Mouse (Mus musculus) hindbrain, postnatal 0 days (tissue): Measurements from ENCODE around the gene Ybx2. TPM values are rescaled to one million over a fixed set of nuclear protein-coding genes. Genes with fewer than 3 reads are reported as not detected.

Experiments used
- ATAC-seq: fragments of 200-750 bp; cut with Nextera tagmentation; 2 replicates; pipeline ENCODE4 v1.8.0; 2017; ENCODE audit warnings: mild to moderate bottlenecking, moderate TSS enrichment, moderate library complexity
- DNase-seq: peaks from one replicate; pipeline ENCODE4 v3.0.0-alpha.2; 2015; ENCODE audit warnings: low spot score
- H3K27ac ChIP-seq: fragments of 300-500 bp; sonication (generic); 2 replicates; pipeline ENCODE4 v1.5.1; 2014; ENCODE audit warnings: mild to moderate bottlenecking
- H3K27me3 ChIP-seq: fragments of 300-500 bp; sonication (generic); 2 replicates; pipeline ENCODE4 v1.6.1; 2014; ENCODE audit warnings: low read length, mixed read lengths; ENCODE audit not compliant: insufficient read depth
- H3K36me3 ChIP-seq: fragments of 300-500 bp; sonication (generic); 2 replicates; pipeline ENCODE4 v1.6.1; 2014; ENCODE audit warnings: low read length, mixed read lengths; ENCODE audit not compliant: insufficient read depth
- H3K4me1 ChIP-seq: fragments of 300-500 bp; sonication (generic); 2 replicates; pipeline ENCODE4 v1.6.1; 2014; ENCODE audit warnings: antibody characterized with exemption, low read length, mixed read lengths; ENCODE audit not compliant: insufficient read depth
- H3K4me2 ChIP-seq: fragments of 300-500 bp; sonication (generic); 2 replicates; pipeline ENCODE4 v1.6.1; 2014; ENCODE audit warnings: low read depth, mild to moderate bottlenecking, low read length, moderate library complexity, mixed read lengths
- H3K4me3 ChIP-seq: fragments of 300-500 bp; sonication (generic); 2 replicates; pipeline ENCODE4 v1.5.1; 2014; ENCODE audit warnings: low read length
- H3K9ac ChIP-seq: fragments of 300-500 bp; sonication (generic); replicated peaks from 2 replicates; pipeline ENCODE4 v1.6.1; 2014; ENCODE audit warnings: mild to moderate bottlenecking, low read length, moderate library complexity, mixed read lengths
- H3K9me3 ChIP-seq: fragments of 300-500 bp; sonication (generic); 2 replicates; pipeline ENCODE4 v1.6.1; 2016; ENCODE audit warnings: low read length, mixed read lengths
- CTCF ChIP-seq: IDR thresholded peaks from 2 replicates; pipeline ENCODE4 v1.5.1; 2016; ENCODE audit warnings: antibody characterized with exemption, control low read depth, low read depth
- WGBS: fragments of 180-500 bp; shearing (Covaris S2); extraction: QIAGEN DNeasy Blood & Tissue Kit; methylation state at CpG from one replicate; pipeline ENCODE4 v1.1.7; 2014; 5-methylcytosine and 5-hydroxymethylcytosine counted together
- polyA plus RNA-seq: library from polyadenylated mRNA; unstranded; fragments of >200 nt; fragmentation: Nextera tagmentation; extraction: Ambion mirVana; gene quantifications from 2 replicates; pipeline ENCODE4 v1.2.1, GENCODE M21; 2015
- total RNA-seq: library from RNA; depleted of rRNA; stranded (reverse); fragments of >200 nt; gene quantifications from 2 replicates; pipeline ENCODE4 v1.2.3, GENCODE M21; 2014

The Ybx2 gene
- total and polyA plus RNA-seq, 2 experiments from 2014 or later: 3.3 to 23.9 TPM

DNA sequence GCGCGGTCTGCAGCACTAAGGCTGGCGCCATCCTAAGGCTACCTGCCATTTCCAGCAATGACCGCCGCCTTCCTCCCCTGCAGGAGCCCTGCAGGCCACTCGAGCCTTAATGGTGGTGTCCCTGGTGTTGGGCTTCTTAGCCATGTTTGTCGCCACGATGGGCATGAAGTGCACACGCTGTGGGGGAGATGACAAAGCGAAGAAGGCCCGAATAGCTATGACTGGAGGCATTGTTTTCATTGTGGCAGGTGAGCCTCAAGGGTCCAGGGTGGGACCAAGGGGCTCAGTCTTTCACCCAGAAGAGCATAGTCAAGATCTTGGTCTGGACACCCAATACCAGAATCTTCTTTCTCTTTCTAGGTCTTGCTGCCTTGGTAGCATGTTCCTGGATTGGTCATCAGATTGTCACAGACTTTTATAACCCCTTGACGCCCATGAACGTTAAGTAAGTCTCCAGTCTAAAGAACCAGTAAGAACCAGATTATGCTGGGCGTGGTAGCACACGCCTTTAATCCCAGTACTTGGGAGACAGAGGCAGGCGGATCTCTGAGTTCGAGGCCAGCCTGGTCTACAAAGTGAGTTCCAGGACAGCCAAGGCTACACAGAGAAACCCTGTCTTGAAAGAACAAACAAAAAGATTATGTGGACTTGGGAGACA, 31.4 kb downstream of the Ybx2 start:
- no peaks in the 10 kb centered on the region for H3K9me3 ChIP-seq
- 39% methylated on average over 17 of the region's 17 CpGs for WGBS
- H3K9ac ChIP-seq: no peak overlapping the region; the same call in 1 of the 2 replicates
- H3K4me3 ChIP-seq: peak overlapping the region; percentile 28
- DNase-seq (no peak), ATAC-seq (no peak)
- H3K27me3 ChIP-seq: peaks cover 43% of the 10 kb centered on the region
- no peak for TF ChIP-seq CTCF
- peaks cover 23% of the 10 kb centered on the region for H3K36me3 ChIP-seq
- H3K4me1 ChIP-seq: peaks cover 6% of the 10 kb centered on the region; the same call in 1 of the 2 replicates
- no peak overlapping the region for H3K27ac ChIP-seq
- peak overlapping the region; percentile 47 for H3K4me2 ChIP-seq

GRCm38 (mm10) chr11:69968793-69969192, 33.2 kb downstream of the Ybx2 start:
- WGBS: 92% methylated on average over 4 of the region's 4 CpGs
- Histone ChIP-seq H3K9me3 (no peaks in the 10 kb centered on the region), H3K27ac (no peak overlapping the region), H3K4me2 (no peak overlapping the region), H3K4me3 (no peak overlapping the region), H3K9ac (no peak overlapping the region), H3K4me1 (peaks cover 6% of the 10 kb centered on the region; the same call in 1 of the 2 replicates), H3K27me3 (peaks cover 33% of the 10 kb centered on the region), H3K36me3 (peaks cover 34% of the 10 kb centered on the region)
- TF ChIP-seq CTCF: no peak
- no peak for DNase-seq
- ATAC-seq: no peak

DNA sequence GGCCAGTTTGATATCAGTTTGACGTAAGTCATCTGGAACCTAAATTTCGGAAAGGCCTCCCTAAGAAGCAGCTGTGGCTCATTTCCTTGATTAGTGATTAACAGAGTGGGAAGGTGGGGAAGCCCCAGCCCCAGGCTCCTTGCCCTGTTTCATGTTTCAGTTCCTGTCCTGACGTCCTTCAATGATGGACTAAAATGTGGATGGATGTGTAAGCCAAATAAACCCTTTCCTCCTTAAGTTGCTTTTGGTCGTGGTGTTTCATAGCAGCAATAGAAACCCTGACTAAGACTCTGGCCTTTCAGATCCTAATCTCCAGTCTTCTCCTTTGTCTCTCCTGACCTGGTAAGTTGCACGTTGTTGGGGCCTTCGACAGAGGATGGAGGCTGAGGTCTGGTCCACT, 34.6 kb downstream of the Ybx2 start:
- peaks cover 6% of the 10 kb centered on the region; the same call in 1 of the 2 replicates for H3K4me1 ChIP-seq
- no peak overlapping the region for H3K27ac ChIP-seq
- WGBS: 93% methylated on average over 6 of the region's 6 CpGs
- H3K9ac ChIP-seq: no peak overlapping the region
- H3K36me3 ChIP-seq: peaks cover 44% of the 10 kb centered on the region
- no peak for ATAC-seq
- no peak for TF ChIP-seq CTCF
- H3K9me3 ChIP-seq: no peaks in the 10 kb centered on the region
- H3K27me3 ChIP-seq: peaks cover 19% of the 10 kb centered on the region; the same call in 1 of the 2 replicates
- H3K4me3 ChIP-seq: no peak overlapping the region
- H3K4me2 ChIP-seq: no peak overlapping the region
- DNase-seq: no peak

DNA sequence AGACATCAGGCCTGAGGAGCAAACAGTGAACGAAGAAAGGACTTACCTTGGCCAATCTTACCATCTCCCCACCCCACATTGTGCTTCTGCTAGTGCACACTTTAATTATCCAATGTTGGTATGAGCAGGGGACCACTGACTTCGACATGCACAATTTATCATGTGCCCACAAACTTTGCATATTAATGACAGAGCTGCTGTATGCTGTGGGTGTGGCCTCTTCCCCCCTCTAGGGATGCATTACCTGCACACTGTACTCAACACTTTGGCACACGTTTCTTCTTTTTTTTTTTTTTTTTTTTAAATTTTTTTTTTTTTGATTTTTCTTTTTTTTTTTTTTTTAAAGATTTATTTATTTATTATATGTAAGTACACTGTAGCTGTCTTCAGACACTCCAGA, 35.2 kb downstream of the Ybx2 start:
- no peak for TF ChIP-seq CTCF
- H3K9me3 ChIP-seq: no peaks in the 10 kb centered on the region
- ATAC-seq: no peak
- 77% methylated on average over 3 of the region's 3 CpGs for WGBS
- no peak overlapping the region for H3K4me2 ChIP-seq
- 0 out of 2 replicates have a peak, but pooled peaks cover 16% of the 10 kb centered on the region for H3K27me3 ChIP-seq
- no peak overlapping the region for H3K27ac ChIP-seq
- H3K4me1 ChIP-seq: peaks cover 6% of the 10 kb centered on the region; the same call in 1 of the 2 replicates
- DNase-seq: no peak
- H3K4me3 ChIP-seq: no peak overlapping the region
- H3K36me3 ChIP-seq: peaks cover 44% of the 10 kb centered on the region
- no peak overlapping the region for H3K9ac ChIP-seq

DNA sequence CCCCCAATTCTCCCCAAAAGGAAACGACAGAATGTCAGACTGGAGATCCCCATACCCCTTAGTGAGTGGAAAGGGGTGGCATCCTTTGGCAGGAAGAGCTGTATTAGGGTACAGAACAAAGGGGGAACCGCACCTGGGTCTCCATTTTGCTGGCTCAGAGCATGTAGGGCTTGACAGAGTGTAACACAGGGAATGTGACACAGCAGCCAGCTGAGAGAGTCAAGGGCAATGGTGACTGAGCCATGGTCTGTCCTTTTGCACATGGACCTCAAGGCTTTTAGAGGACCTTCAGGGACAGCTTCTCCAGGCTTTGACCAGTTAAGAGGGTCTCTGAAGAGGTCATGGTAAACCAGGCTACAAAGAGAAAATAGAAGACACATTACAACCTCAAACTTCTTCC, 39.3 kb downstream of the Ybx2 start:
- H3K4me3 ChIP-seq: no peak overlapping the region
- H3K4me2 ChIP-seq: no peak overlapping the region
- no peak overlapping the region for H3K9ac ChIP-seq
- WGBS: 91% methylated on average over 2 of the region's 2 CpGs
- DNase-seq: no peak
- no peaks in the 10 kb centered on the region for H3K4me1 ChIP-seq
- ATAC-seq: no peak
- H3K27me3 ChIP-seq: no peaks in the 10 kb centered on the region
- no peaks in the 10 kb centered on the region for H3K9me3 ChIP-seq
- TF ChIP-seq CTCF: no peak
- no peak overlapping the region for H3K27ac ChIP-seq
- H3K36me3 ChIP-seq: peaks cover 34% of the 10 kb centered on the region

- H3K9me3 ChIP-seq: no peaks in the 10 kb centered on the region
- ATAC-seq (no peak), DNase-seq (no peak)
- TF ChIP-seq CTCF: no peak
- no peak overlapping the region for H3K4me3 ChIP-seq
- H3K4me1 ChIP-seq: no peaks in the 10 kb centered on the region
- no peak overlapping the region for H3K27ac ChIP-seq
- no peak overlapping the region for H3K4me2 ChIP-seq
- peaks cover 25% of the 10 kb centered on the region for H3K36me3 ChIP-seq
- no peaks in the 10 kb centered on the region for H3K27me3 ChIP-seq
- no peak overlapping the region for H3K9ac ChIP-seq
- 85% methylated on average over 4 of the region's 4 CpGs for WGBS
Measured at GRCm38 (mm10) chr11:69976271-69976670, 40.7 kb downstream of the Ybx2 start.

- DNase-seq: no peak
- Histone ChIP-seq H3K4me2 (peak overlapping the region; percentile 91), H3K27me3 (no peaks in the 10 kb centered on the region), H3K4me1 (peaks cover 13% of the 10 kb centered on the region), H3K36me3 (peaks cover 14% of the 10 kb centered on the region; the same call in 1 of the 2 replicates), H3K27ac (peak overlapping the region; percentile 99), H3K9ac (peak overlapping the region; percentile 92), H3K9me3 (no peaks in the 10 kb centered on the region), H3K4me3 (peak overlapping the region; percentile 86)
- no peak for ATAC-seq
- TF ChIP-seq CTCF: no peak
- WGBS: 4% methylated on average over 16 of the region's 16 CpGs
Measured at GRCm38 (mm10) chr11:69979827-69980195, 44.2 kb downstream of the Ybx2 start.
